Mouse (Mus musculus): ENCODE results near the gene Nipsnap2.

GRCm38 (mm10) chr5:129703368-129703767 is 21.5 kb upstream of the Nipsnap2 start:
- TF ChIP-seq CTCF (IDR thresholded peaks at IDR 0.05; ENCODE audit: extremely low read depth, insufficient read depth, low read length) (no peak), POLR2A (IDR thresholded peaks at IDR 0.05; ENCODE audit: extremely low read depth, insufficient read depth, low read length) (no peak)
